Mouse (Mus musculus) bone marrow macrophage, adult 2 months (primary cell): ENCODE data around the gene Oas2.
A peak's percentile ranks its signal among the peaks of the same experiment; 100 is the strongest.

Experiments used
- CTCF ChIP-seq: IDR thresholded peaks from 2 replicates; pipeline ENCODE4 v1.5.1; 2012; ENCODE audit warnings: low read depth, mild to moderate bottlenecking, low read length, moderate library complexity
- POLR2A ChIP-seq: IDR thresholded peaks from 2 replicates; pipeline ENCODE4 v1.6.1; 2012; ENCODE audit warnings: mild to moderate bottlenecking, low read depth, low read length, borderline replicate concordance

DNA sequence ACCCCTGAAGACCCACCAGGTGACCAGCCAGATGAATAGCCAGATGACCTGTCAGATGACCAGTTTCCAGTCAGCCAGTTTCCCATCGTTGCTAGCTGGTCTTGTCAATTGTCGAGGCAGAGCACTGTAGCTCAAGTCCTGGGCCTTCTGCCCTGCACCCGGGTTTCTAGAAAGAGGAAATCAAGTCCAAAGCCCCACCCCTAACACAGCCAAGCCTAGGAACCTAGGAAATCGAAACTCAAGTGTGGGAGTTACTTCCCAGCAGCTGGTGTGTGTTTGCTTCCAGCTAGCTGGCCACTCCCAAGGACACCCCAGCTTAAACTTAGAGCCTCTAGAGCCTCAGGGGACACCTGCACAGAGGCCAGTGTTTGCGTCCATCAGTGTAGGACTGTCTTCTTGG, at the start of gene Oas2:
- TF ChIP-seq CTCF = no peak
- 0 out of 2 replicates have a peak, but pooled peaks have one; percentile 2 for TF ChIP-seq POLR2A
